In the genomic region with DNA sequence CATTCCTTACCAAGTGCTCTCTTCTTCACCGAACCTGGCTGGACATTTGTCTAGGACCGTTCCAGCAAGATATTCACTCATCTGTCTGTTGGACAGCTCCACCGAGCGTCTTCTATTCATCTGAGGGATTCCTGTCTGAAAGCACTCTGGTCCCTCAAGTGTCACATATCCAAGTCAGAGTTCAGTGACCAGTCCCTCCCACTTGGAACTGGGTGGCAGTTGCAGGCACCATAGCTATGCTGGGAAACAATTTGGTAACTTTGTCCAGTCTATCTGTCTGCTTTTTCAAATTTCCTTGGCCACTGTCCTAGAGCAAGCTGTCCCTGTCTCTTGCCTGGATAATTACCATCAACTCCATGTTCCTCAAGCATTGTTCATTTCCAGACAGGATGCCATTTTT, we compare ENCODE assay signal across 14 mouse cellular contexts.
"Had no signal": no experiment of that assay in that cellular context is flagged by ENCODE, and none has a peak within 500 bp of the region (broad histone marks: within the 10 kb centered on the region; RNA-seq: fewer than 3 reads in every experiment).

No protein-coding gene starts in this region.

- H3K36me3 ChIP-seq: limb, embryonic 12.5 days; liver, embryonic 13.5 days; midbrain, embryonic 13.5 days had no signal

- DNase-seq: kidney, adult 11 months; kidney, adult 9 months; kidney, postnatal 36 days; liver; liver, embryonic 13.5 days; liver, postnatal 0 days; right cerebral cortex, adult 18-20 months; right cerebral cortex, postnatal 25 days; thymus, postnatal 36 days had no signal

- H3K27me3 ChIP-seq: limb, embryonic 12.5 days; liver, embryonic 13.5 days; midbrain, embryonic 13.5 days; neural tube, embryonic 15.5 days had no signal

- H3K27ac ChIP-seq: kidney, postnatal 0 days; limb, embryonic 12.5 days; liver, embryonic 13.5 days; midbrain, embryonic 13.5 days; neural tube, embryonic 15.5 days had no signal

- H3K9me3 ChIP-seq: limb, embryonic 12.5 days; liver, embryonic 13.5 days had no signal

- H3K4me1 ChIP-seq: liver, embryonic 13.5 days; midbrain, embryonic 13.5 days had no signal

- ATAC-seq: liver, postnatal 0 days; midbrain, embryonic 13.5 days had no signal

- H3K9ac ChIP-seq: limb, embryonic 12.5 days; liver, embryonic 13.5 days; liver, postnatal 0 days; midbrain, embryonic 13.5 days; neural tube, embryonic 15.5 days had no signal

- H3K4me3 ChIP-seq: limb, embryonic 12.5 days; liver, embryonic 13.5 days; midbrain, embryonic 13.5 days; myocyte; neural tube, embryonic 15.5 days had no signal

- H3K4me2 ChIP-seq: limb, embryonic 12.5 days; liver, embryonic 13.5 days; midbrain, embryonic 13.5 days; neural tube, embryonic 15.5 days had no signal
